Mouse (Mus musculus) kidney, embryonic 14.5 days (tissue): ENCODE results near the gene Pde10a. TPM values are rescaled to one million over a fixed set of nuclear protein-coding genes. Genes with fewer than 3 reads are reported as not detected.
A peak's percentile ranks its signal among the peaks of the same experiment; 100 is the strongest.

Source experiments
- ATAC-seq: fragments of 200-750 bp; cut with Nextera tagmentation; 2 replicates; pipeline ENCODE4 v1.8.0; 2017; ENCODE audit warnings: moderate number of reproducible peaks, mild to moderate bottlenecking, moderate TSS enrichment, moderate library complexity; ENCODE audit not compliant: low FRiP score, low TSS enrichment
- H3K27ac ChIP-seq: fragments of 300-500 bp; sonication (generic); 2 replicates; pipeline ENCODE4 v1.5.1; 2014; ENCODE audit warnings: low read depth, mild to moderate bottlenecking, low read length, moderate library complexity, mixed read lengths
- H3K27me3 ChIP-seq: fragments of 300-500 bp; sonication (generic); 2 replicates; pipeline ENCODE4 v1.6.1; 2014; ENCODE audit warnings: mild to moderate bottlenecking, low read length; ENCODE audit not compliant: control insufficient read depth, insufficient read depth
- H3K36me3 ChIP-seq: fragments of 300-500 bp; sonication (generic); 2 replicates; pipeline ENCODE4 v1.6.1; 2014; ENCODE audit warnings: low read length, mixed read lengths; ENCODE audit not compliant: control insufficient read depth, insufficient read depth
- H3K4me1 ChIP-seq: fragments of 300-500 bp; sonication (generic); 2 replicates; pipeline ENCODE4 v1.6.1; 2014; ENCODE audit warnings: low read length, mixed read lengths; ENCODE audit not compliant: control insufficient read depth, insufficient read depth
- H3K4me2 ChIP-seq: fragments of 300-500 bp; sonication (generic); replicated peaks from 2 replicates; pipeline ENCODE4 v1.6.1; 2014; ENCODE audit warnings: low read depth, mild to moderate bottlenecking, low read length
- H3K4me3 ChIP-seq: fragments of 300-500 bp; sonication (generic); 2 replicates; pipeline ENCODE4 v1.5.1; 2014; ENCODE audit warnings: mild to moderate bottlenecking, low read length
- H3K9ac ChIP-seq: fragments of 300-500 bp; sonication (generic); 2 replicates; pipeline ENCODE4 v1.6.1; 2014; ENCODE audit warnings: low read depth, mild to moderate bottlenecking, low read length, moderate library complexity
- H3K9me3 ChIP-seq: fragments of 300-500 bp; sonication (generic); 2 replicates; pipeline ENCODE4 v1.6.1; 2016; ENCODE audit warnings: low read length; ENCODE audit not compliant: control insufficient read depth
- WGBS: fragments of 180-500 bp; shearing (Covaris S2); extraction: QIAGEN DNeasy Blood & Tissue Kit; methylation state at CpG from one replicate; pipeline ENCODE4 v1.1.7; 2014; 5-methylcytosine and 5-hydroxymethylcytosine counted together
- polyA plus RNA-seq: library from polyadenylated mRNA; unstranded; fragments of >200 nt; fragmentation: Nextera tagmentation; extraction: Ambion mirVana; gene quantifications from 2 replicates; pipeline ENCODE4 v1.2.1, GENCODE M21; 2014

Gene Pde10a
- polyA plus RNA-seq, 1 experiment from 2014 or later: 2.3 TPM

DNA sequence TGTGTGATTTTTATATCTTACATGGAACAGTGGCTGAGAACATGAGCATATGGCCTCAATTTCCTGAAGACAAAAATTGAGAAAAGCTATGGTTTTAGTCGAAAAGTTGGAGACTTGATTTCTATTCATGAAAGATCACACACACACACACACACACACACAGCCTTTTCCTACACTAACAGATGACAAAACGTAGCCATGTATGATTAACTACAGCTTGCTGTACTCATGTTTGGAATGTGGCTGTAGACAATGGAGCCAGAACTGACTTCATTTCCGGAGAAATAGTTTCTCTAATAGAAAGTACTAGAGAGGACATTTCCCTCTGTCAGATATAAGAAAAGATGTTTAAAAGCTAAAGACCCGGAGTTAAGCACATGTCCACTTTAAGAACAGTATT lies 334.3 kb downstream of the Pde10a start:
- 43% methylated on average over 4 of the region's 4 CpGs for WGBS
- H3K36me3 ChIP-seq: no peaks in the 10 kb centered on the region
- H3K9me3 ChIP-seq: no peaks in the 10 kb centered on the region
- H3K4me2 ChIP-seq: no peak overlapping the region
- H3K9ac ChIP-seq: no peak overlapping the region
- no peak for ATAC-seq
- no peaks in the 10 kb centered on the region for H3K27me3 ChIP-seq
- H3K27ac ChIP-seq: no peak overlapping the region; the same call in 1 of the 2 replicates
- H3K4me3 ChIP-seq: no peak overlapping the region
- peaks cover 20% of the 10 kb centered on the region; the same call in 1 of the 2 replicates for H3K4me1 ChIP-seq

DNA sequence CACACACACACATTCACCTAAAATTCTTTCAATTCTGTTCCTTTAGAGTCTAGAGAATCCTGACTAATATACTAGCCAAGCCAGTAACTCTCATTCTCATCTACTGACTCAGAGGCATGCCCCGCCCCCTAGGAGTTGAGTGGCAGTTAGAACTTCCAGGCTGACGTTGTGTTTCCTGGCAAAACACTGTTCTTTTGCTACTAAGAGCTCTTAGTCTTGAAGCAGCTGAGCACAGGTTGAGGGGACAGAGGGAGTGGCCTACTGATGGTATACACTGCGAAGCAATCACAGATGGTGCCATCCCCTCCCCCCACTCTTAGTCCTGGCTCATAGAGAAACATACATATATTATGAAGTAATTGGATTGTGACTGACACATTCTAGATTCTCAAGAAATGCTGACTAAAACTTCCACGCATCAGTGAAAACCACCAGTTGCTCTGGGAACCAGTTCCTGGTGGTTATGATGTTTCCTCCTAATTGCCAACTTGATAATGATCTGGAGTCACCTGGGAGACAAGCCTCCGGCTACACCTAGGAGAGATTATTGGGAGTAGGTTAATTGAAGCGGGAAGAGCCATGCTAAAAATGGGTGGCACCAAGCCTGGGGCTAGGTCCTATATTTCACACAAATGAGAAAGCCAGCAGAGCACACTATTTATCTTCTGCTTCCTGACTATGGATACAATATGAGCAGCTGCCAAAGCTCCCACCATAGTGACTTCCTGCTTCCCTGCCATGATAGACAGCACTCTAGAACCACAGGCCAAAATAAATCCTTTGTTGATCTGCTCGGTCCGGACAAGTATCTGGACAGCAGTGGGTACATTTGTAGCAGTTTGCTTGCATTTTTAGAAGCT lies 339.7 kb downstream of the Pde10a start:
- H3K9ac ChIP-seq: no peak overlapping the region
- no peak overlapping the region for H3K4me2 ChIP-seq
- no peak overlapping the region for H3K27ac ChIP-seq
- H3K27me3 ChIP-seq: no peaks in the 10 kb centered on the region
- H3K36me3 ChIP-seq: no peaks in the 10 kb centered on the region
- H3K4me3 ChIP-seq: no peak overlapping the region
- 69% methylated on average over 8 of the region's 8 CpGs for WGBS
- no peaks in the 10 kb centered on the region for H3K9me3 ChIP-seq
- peaks cover 6% of the 10 kb centered on the region; the same call in 1 of the 2 replicates for H3K4me1 ChIP-seq
- no peak for ATAC-seq

DNA sequence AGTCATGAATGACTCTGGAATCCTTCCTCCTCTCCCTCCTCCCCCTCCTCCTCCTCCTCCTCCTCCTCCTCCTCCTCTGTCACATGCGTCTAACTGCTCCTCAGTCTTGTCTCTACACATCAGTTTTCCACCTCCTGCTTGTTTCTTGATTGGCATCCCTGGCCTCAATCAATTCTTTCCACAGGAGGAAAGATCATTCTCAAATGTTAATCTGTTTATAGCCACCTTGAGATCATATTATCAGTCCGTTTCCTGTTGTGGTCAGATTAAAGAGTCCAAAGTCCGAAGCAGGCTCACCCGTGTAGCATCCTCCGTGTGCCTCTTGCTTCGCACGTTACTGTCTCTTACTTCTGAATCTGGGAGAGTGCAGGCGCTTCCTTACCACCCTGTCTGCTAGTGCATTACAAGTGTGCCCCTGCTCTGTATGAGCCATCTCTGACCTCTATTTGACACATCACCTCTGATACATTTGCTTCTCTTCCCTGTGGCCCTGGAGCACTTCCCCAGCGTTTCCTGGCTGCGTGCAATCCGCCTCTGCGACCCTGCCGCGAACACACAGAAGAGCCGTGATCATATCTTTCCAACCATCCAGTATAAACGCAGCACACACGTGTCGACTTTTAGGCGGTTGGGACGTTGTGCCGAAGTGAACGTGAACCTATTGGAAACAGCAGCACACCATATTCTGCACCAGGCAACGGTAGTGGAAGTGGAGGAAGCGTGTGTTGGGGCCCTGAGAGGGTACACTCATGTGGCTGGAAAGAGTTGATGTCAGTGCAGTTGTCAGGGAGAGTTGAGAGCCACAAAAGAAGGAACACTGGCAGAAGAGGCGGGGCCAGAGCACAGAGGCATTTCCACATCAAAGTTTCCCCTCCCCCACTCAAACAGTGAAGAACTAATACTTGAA lies 342.4 kb downstream of the Pde10a start:
- H3K4me2 ChIP-seq: no peak overlapping the region
- no peak for ATAC-seq
- H3K4me3 ChIP-seq: no peak overlapping the region
- no peak overlapping the region for H3K27ac ChIP-seq
- H3K9ac ChIP-seq: no peak overlapping the region
- H3K9me3 ChIP-seq: no peaks in the 10 kb centered on the region
- no peaks in the 10 kb centered on the region for H3K27me3 ChIP-seq
- no peaks in the 10 kb centered on the region for H3K36me3 ChIP-seq
- 67% methylated on average over 25 of the region's 25 CpGs for WGBS
- H3K4me1 ChIP-seq: 0 out of 2 replicates have a peak, but pooled peaks cover 3% of the 10 kb centered on the region

- ATAC-seq: no peak
- no peak overlapping the region for H3K4me2 ChIP-seq
- H3K36me3 ChIP-seq: no peaks in the 10 kb centered on the region
- WGBS: 85% methylated on average over 10 of the region's 10 CpGs
- H3K4me3 ChIP-seq: no peak overlapping the region
- H3K27ac ChIP-seq: no peak overlapping the region
- H3K9me3 ChIP-seq: no peaks in the 10 kb centered on the region
- 0 out of 2 replicates have a peak, but pooled peaks cover 3% of the 10 kb centered on the region for H3K4me1 ChIP-seq
- no peaks in the 10 kb centered on the region for H3K27me3 ChIP-seq
- no peak overlapping the region for H3K9ac ChIP-seq
Measured at GRCm38 (mm10) chr17:8869287-8869686, 344.1 kb downstream of the Pde10a start.

- H3K4me2 ChIP-seq: no peak overlapping the region
- no peak overlapping the region for H3K4me3 ChIP-seq
- no peaks in the 10 kb centered on the region for H3K27me3 ChIP-seq
- H3K9me3 ChIP-seq: no peaks in the 10 kb centered on the region
- WGBS: 41% methylated on average over 7 of the region's 7 CpGs
- no peaks in the 10 kb centered on the region for H3K36me3 ChIP-seq
- no peak for ATAC-seq
- H3K27ac ChIP-seq: no peak overlapping the region
- H3K4me1 ChIP-seq: 0 out of 2 replicates have a peak, but pooled peaks cover 3% of the 10 kb centered on the region
- H3K9ac ChIP-seq: no peak overlapping the region
Measured at GRCm38 (mm10) chr17:8870848-8871247, 345.7 kb downstream of the Pde10a start.

- Histone ChIP-seq H3K9me3 (no peaks in the 10 kb centered on the region), H3K4me3 (no peak overlapping the region), H3K4me1 (0 out of 2 replicates have a peak, but pooled peaks cover 3% of the 10 kb centered on the region), H3K27ac (no peak overlapping the region), H3K27me3 (no peaks in the 10 kb centered on the region), H3K4me2 (no peak overlapping the region), H3K36me3 (no peaks in the 10 kb centered on the region), H3K9ac (no peak overlapping the region)
- WGBS: 87% methylated on average over 7 of the region's 7 CpGs
- no peak for ATAC-seq
Measured at GRCm38 (mm10) chr17:8871396-8871795, 346.2 kb downstream of the Pde10a start.

- Histone ChIP-seq H3K27ac (0 out of 2 replicates have a peak overlapping the region, but pooled peaks have one; percentile 37), H3K4me2 (no peak overlapping the region; the same call in 1 of the 2 replicates), H3K36me3 (no peaks in the 10 kb centered on the region), H3K27me3 (no peaks in the 10 kb centered on the region), H3K9ac (no peak overlapping the region), H3K4me3 (no peak overlapping the region), H3K9me3 (no peaks in the 10 kb centered on the region), H3K4me1 (0 out of 2 replicates have a peak, but pooled peaks cover 3% of the 10 kb centered on the region)
- peak; percentile 38; the same call in 1 of the 2 replicates for ATAC-seq
- 38% methylated on average over 12 of the region's 12 CpGs for WGBS
Measured at GRCm38 (mm10) chr17:8871997-8872593, 346.9 kb downstream of the Pde10a start.

DNA sequence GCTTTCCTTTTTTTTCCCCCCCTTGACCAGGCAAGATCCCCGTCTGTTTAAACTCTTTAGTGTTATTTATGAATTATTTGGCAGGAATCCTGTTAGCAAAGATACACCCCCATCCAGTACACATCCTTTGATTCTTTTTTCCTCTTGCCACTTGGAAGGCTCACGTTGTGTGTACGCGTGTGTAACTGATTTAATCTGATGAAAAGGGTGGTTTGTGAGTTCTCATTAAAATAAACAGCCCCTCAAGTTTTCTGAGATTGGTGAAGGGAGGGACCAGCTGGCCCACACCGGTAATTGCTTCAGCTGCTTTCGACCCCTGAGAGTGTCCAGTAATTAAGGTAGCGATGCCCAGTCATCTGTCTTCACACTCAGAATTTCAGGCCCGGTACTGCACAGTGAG lies 347.4 kb downstream of the Pde10a start:
- 58% methylated on average over 8 of the region's 8 CpGs for WGBS
- Histone ChIP-seq H3K36me3 (no peaks in the 10 kb centered on the region), H3K4me2 (no peak overlapping the region)

More for the DNA sequence above, 347.4 kb downstream of the Pde10a start:
- no peaks in the 10 kb centered on the region for H3K27me3 ChIP-seq
- no peak for ATAC-seq
- H3K9ac ChIP-seq: no peak overlapping the region
- 0 out of 2 replicates have a peak, but pooled peaks cover 3% of the 10 kb centered on the region for H3K4me1 ChIP-seq
- H3K9me3 ChIP-seq: no peaks in the 10 kb centered on the region
- no peak overlapping the region for H3K27ac ChIP-seq
- H3K4me3 ChIP-seq: no peak overlapping the region
